Mouse (Mus musculus) lung, postnatal 0 days (tissue): Measurements from ENCODE around the gene Lsp1. TPM values are rescaled to one million over a fixed set of nuclear protein-coding genes. Genes with fewer than 3 reads are reported as not detected.

ENCODE experiments used
- ATAC-seq: fragments of 200-750 bp; cut with Nextera tagmentation; 2 replicates; pipeline ENCODE4 v1.8.0; 2017; ENCODE audit warnings: moderate library complexity
- DNase-seq: peaks from one replicate; pipeline ENCODE4 v3.0.0-alpha.2; 2016; ENCODE audit warnings: low spot score
- H3K27ac ChIP-seq: fragments of 300-500 bp; sonication (generic); 2 replicates; pipeline ENCODE4 v1.5.1; 2014; ENCODE audit warnings: antibody characterized with exemption, mild to moderate bottlenecking, low read length, mixed read lengths
- H3K27me3 ChIP-seq: fragments of 300-500 bp; sonication (generic); replicated peaks from 2 replicates; pipeline ENCODE4 v1.6.1; 2014; ENCODE audit warnings: low read length, mixed read lengths; ENCODE audit not compliant: insufficient read depth
- H3K36me3 ChIP-seq: fragments of 300-500 bp; sonication (generic); 2 replicates; pipeline ENCODE4 v1.6.1; 2014; ENCODE audit warnings: low read length, mixed read lengths; ENCODE audit not compliant: insufficient read depth
- H3K4me1 ChIP-seq: fragments of 300-500 bp; sonication (generic); 2 replicates; pipeline ENCODE4 v1.6.1; 2014; ENCODE audit warnings: antibody characterized with exemption, low read depth, low read length, mixed read lengths; ENCODE audit not compliant: insufficient read depth
- H3K4me2 ChIP-seq: fragments of 300-500 bp; sonication (generic); replicated peaks from 2 replicates; pipeline ENCODE4 v1.6.1; 2014; ENCODE audit warnings: low read depth, mild to moderate bottlenecking, low read length, moderate library complexity, mixed read lengths
- H3K4me3 ChIP-seq: fragments of 300-500 bp; sonication (generic); 2 replicates; pipeline ENCODE4 v1.5.1; 2014; ENCODE audit warnings: low read depth, low read length
- H3K9ac ChIP-seq: fragments of 300-500 bp; sonication (generic); replicated peaks from 2 replicates; pipeline ENCODE4 v1.6.1; 2014; ENCODE audit warnings: low read depth, mild to moderate bottlenecking
- H3K9me3 ChIP-seq: fragments of 300-500 bp; sonication (generic); 2 replicates; pipeline ENCODE4 v1.6.1; 2016; ENCODE audit warnings: low read length, mixed read lengths
- CTCF ChIP-seq: IDR thresholded peaks from 2 replicates; pipeline ENCODE4 v1.5.1; 2016; ENCODE audit warnings: antibody characterized with exemption, mild to moderate bottlenecking
- EP300 ChIP-seq: IDR thresholded peaks from 2 replicates; pipeline ENCODE4 v1.6.1; 2016; ENCODE audit warnings: antibody characterized with exemption, mild to moderate bottlenecking, control low read depth
- WGBS: fragments of 180-500 bp; shearing (Covaris S2); extraction: QIAGEN DNeasy Blood & Tissue Kit; methylation state at CpG from one replicate; pipeline ENCODE4 v1.1.7; 2014; 5-methylcytosine and 5-hydroxymethylcytosine counted together
- polyA plus RNA-seq: library from polyadenylated mRNA; unstranded; fragments of >200 nt; fragmentation: Nextera tagmentation; extraction: Ambion mirVana; gene quantifications from 2 replicates; pipeline ENCODE4 v1.2.1, GENCODE M21; 2015

The Lsp1 gene
- polyA plus RNA-seq, 1 experiment from 2014 or later: 92.3 TPM

GRCm38 (mm10) chr7:142434137-142434865 is 26.3 kb upstream of the Lsp1 start, which contains the start of gene Syt8:
Gene Syt8 (plus strand): TSS chr7:142434850.
- DNase-seq: peak; percentile 53
- no peak within 1 kb of the TSS for H3K9ac ChIP-seq

GRCm38 (mm10) chr7:142435524-142435923 is 25.1 kb upstream of the Lsp1 start:
- Histone ChIP-seq H3K27ac (no peak overlapping the region), H3K4me1 (peaks cover 14% of the 10 kb centered on the region), H3K36me3 (no peaks in the 10 kb centered on the region), H3K4me3 (no peak overlapping the region), H3K9ac (no peak overlapping the region), H3K9me3 (no peaks in the 10 kb centered on the region), H3K27me3 (no peaks in the 10 kb centered on the region), H3K4me2 (no peak overlapping the region)
- 14% methylated on average over 4 of the region's 4 CpGs for WGBS
- TF ChIP-seq EP300: no peak
- TF ChIP-seq CTCF: peak; percentile 88
- DNase-seq (peak; percentile 82), ATAC-seq (no peak)

More at GRCm38 (mm10) chr7:142434137-142434865, 26.3 kb upstream of the Lsp1 start, which contains the start of gene Syt8:
- H3K27me3 ChIP-seq: no peaks in the 10 kb centered on the region
- H3K4me3 ChIP-seq: no peak within 1 kb of the TSS
- peaks cover 20% of the 10 kb centered on the region for H3K4me1 ChIP-seq
- H3K9me3 ChIP-seq: no peaks in the 10 kb centered on the region
- no peak within 1 kb of the TSS for H3K27ac ChIP-seq
- H3K36me3 ChIP-seq: no peaks in the 10 kb centered on the region
- peak; percentile 84 for TF ChIP-seq EP300
- no peak for TF ChIP-seq CTCF
- ATAC-seq: no peak
- WGBS: 69% methylated on average over 10 of the region's 10 CpGs
- no peak within 1 kb of the TSS; the same call in 1 of the 2 replicates for H3K4me2 ChIP-seq

GRCm38 (mm10) chr7:142437324-142437723 is 23.3 kb upstream of the Lsp1 start:
- Histone ChIP-seq H3K27me3 (no peaks in the 10 kb centered on the region), H3K4me1 (peaks cover 6% of the 10 kb centered on the region), H3K4me2 (no peak overlapping the region), H3K9me3 (no peaks in the 10 kb centered on the region), H3K9ac (no peak overlapping the region), H3K27ac (0 out of 2 replicates have a peak overlapping the region, but pooled peaks have one; percentile 5), H3K36me3 (no peaks in the 10 kb centered on the region), H3K4me3 (no peak overlapping the region)
- DNase-seq: peak; percentile 83
- peak; percentile 80 for ATAC-seq
- 60% methylated on average over 5 of the region's 5 CpGs for WGBS
- TF ChIP-seq EP300 (no peak), CTCF (peak; percentile 74)

- DNase-seq (no peak), ATAC-seq (no peak)
- Histone ChIP-seq H3K27me3 (no peaks in the 10 kb centered on the region), H3K9ac (no peak overlapping the region), H3K9me3 (no peaks in the 10 kb centered on the region), H3K4me2 (no peak overlapping the region), H3K36me3 (no peaks in the 10 kb centered on the region), H3K4me3 (no peak overlapping the region), H3K4me1 (no peaks in the 10 kb centered on the region; the same call in 1 of the 2 replicates), H3K27ac (no peak overlapping the region)
- WGBS: 80% methylated on average over 14 of the region's 14 CpGs
- no peak for TF ChIP-seq EP300
- TF ChIP-seq CTCF: no peak
Measured at GRCm38 (mm10) chr7:142439966-142440365, 20.6 kb upstream of the Lsp1 start.

- ATAC-seq (peak; percentile 59; the same call in 1 of the 2 replicates), DNase-seq (peak; percentile 77)
- no peak overlapping the region for H3K4me2 ChIP-seq
- no peaks in the 10 kb centered on the region for H3K36me3 ChIP-seq
- no peaks in the 10 kb centered on the region; the same call in 1 of the 2 replicates for H3K4me1 ChIP-seq
- H3K4me3 ChIP-seq: no peak overlapping the region
- H3K27me3 ChIP-seq: no peaks in the 10 kb centered on the region
- H3K9ac ChIP-seq: no peak overlapping the region
- no peaks in the 10 kb centered on the region for H3K9me3 ChIP-seq
- TF ChIP-seq EP300: no peak
- peak; percentile 80 for TF ChIP-seq CTCF
- WGBS: 52% methylated on average over 5 of the region's 5 CpGs
- H3K27ac ChIP-seq: no peak overlapping the region
Measured at GRCm38 (mm10) chr7:142440657-142441114, 19.9 kb upstream of the Lsp1 start.

- no peak for TF ChIP-seq CTCF
- TF ChIP-seq EP300: no peak
- no peak within 1 kb of the TSS for H3K27ac ChIP-seq
- ATAC-seq (no peak), DNase-seq (no peak)
- H3K9me3 ChIP-seq: no peaks in the 10 kb centered on the region
- 78% methylated on average over 9 of the region's 9 CpGs for WGBS
- no peak within 1 kb of the TSS for H3K9ac ChIP-seq
- no peak within 1 kb of the TSS for H3K4me2 ChIP-seq
- no peaks in the 10 kb centered on the region for H3K36me3 ChIP-seq
- no peaks in the 10 kb centered on the region for H3K27me3 ChIP-seq
- no peak within 1 kb of the TSS for H3K4me3 ChIP-seq
- H3K4me1 ChIP-seq: no peaks in the 10 kb centered on the region; the same call in 1 of the 2 replicates
Measured at GRCm38 (mm10) chr7:142441585-142441984, 19.0 kb upstream of the Lsp1 start, which contains the start of gene Tnni2. Gene Tnni2 (plus strand): TSS chr7:142441808.
